Mouse (Mus musculus) heart, embryonic 13.5 days (tissue): ENCODE measurements at regions not wholly inside any gene's neighbourhood (a gene's known extent, or its start where the extent isn't known, plus 50 kb on each side); places are given as distances from the start of the nearest gene placed in this dataset.

Experiments
- ATAC-seq: fragments of 200-750 bp; cut with Nextera tagmentation; 2 replicates; pipeline ENCODE4 v1.8.0; 2017; ENCODE audit warnings: moderate TSS enrichment; ENCODE audit not compliant: insufficient number of reproducible peaks, low FRiP score, low TSS enrichment; ENCODE audit errors: extremely low read depth
- H3K27ac ChIP-seq: fragments of 300-500 bp; sonication (generic); replicated peaks from 2 replicates; pipeline ENCODE4 v1.5.1; 2015; ENCODE audit warnings: moderate library complexity, mild to moderate bottlenecking, inconsistent platforms
- H3K27me3 ChIP-seq: fragments of 300-500 bp; sonication (generic); replicated peaks from 2 replicates; pipeline ENCODE4 v1.6.1; 2015; ENCODE audit warnings: mild to moderate bottlenecking, inconsistent platforms
- H3K36me3 ChIP-seq: fragments of 300-500 bp; sonication (generic); 2 replicates; pipeline ENCODE4 v1.6.1; 2015; ENCODE audit warnings: mild to moderate bottlenecking, inconsistent platforms
- H3K4me1 ChIP-seq: fragments of 300-500 bp; sonication (generic); 2 replicates; pipeline ENCODE4 v1.6.1; 2015; ENCODE audit warnings: inconsistent platforms
- H3K4me2 ChIP-seq: fragments of 300-500 bp; sonication (generic); 2 replicates; pipeline ENCODE4 v1.6.1; 2015; ENCODE audit warnings: inconsistent platforms, mild to moderate bottlenecking, moderate library complexity
- H3K4me3 ChIP-seq: fragments of 300-500 bp; sonication (generic); 2 replicates; pipeline ENCODE4 v1.5.1; 2015; ENCODE audit warnings: moderate library complexity, mild to moderate bottlenecking, inconsistent platforms
- H3K9ac ChIP-seq: fragments of 300-500 bp; sonication (generic); 2 replicates; pipeline ENCODE4 v1.6.1; 2015; ENCODE audit warnings: inconsistent platforms, mild to moderate bottlenecking, moderate library complexity
- H3K9me3 ChIP-seq: fragments of 300-500 bp; sonication (generic); 2 replicates; pipeline ENCODE4 v1.6.1; 2016; ENCODE audit warnings: inconsistent platforms
- WGBS: fragments of 180-500 bp; shearing (Covaris S2); methylation state at CpG from one replicate; pipeline ENCODE4 v1.1.7; 2015; ENCODE audit warnings: mixed read lengths; 5-methylcytosine and 5-hydroxymethylcytosine counted together

- Histone ChIP-seq H3K4me1 (peaks cover 4% of the 10 kb centered on the region), H3K4me2 (no peak overlapping the region), H3K36me3 (no peaks in the 10 kb centered on the region), H3K9ac (no peak overlapping the region), H3K9me3 (no peaks in the 10 kb centered on the region), H3K27ac (no peak overlapping the region), H3K27me3 (no peaks in the 10 kb centered on the region), H3K4me3 (no peak overlapping the region)
- 69% methylated on average over 2 of the region's 2 CpGs for WGBS
- ATAC-seq, result no peak
Measured at GRCm38 (mm10) chr6:5565049-5565448, 68.9 kb upstream of the Pdk4 start.

- no peak for ATAC-seq
- H3K4me2 ChIP-seq, result no peak overlapping the region
- H3K4me3 ChIP-seq, result no peak overlapping the region
- no peaks in the 10 kb centered on the region for H3K27me3 ChIP-seq
- 63% methylated on average over 4 of the region's 4 CpGs for WGBS
- H3K9ac ChIP-seq, result no peak overlapping the region
- no peak overlapping the region for H3K27ac ChIP-seq
- H3K9me3 ChIP-seq, result no peaks in the 10 kb centered on the region
- H3K4me1 ChIP-seq, result no peaks in the 10 kb centered on the region
- H3K36me3 ChIP-seq, result no peaks in the 10 kb centered on the region
Measured at GRCm38 (mm10) chr6:5553703-5554394, 57.7 kb upstream of the Pdk4 start.

GRCm38 (mm10) chr6:5550067-5550466 is 54.0 kb upstream of the Pdk4 start:
- H3K4me3 ChIP-seq, result no peak overlapping the region
- no peak overlapping the region for H3K4me2 ChIP-seq
- H3K27ac ChIP-seq, result no peak overlapping the region
- ATAC-seq, result no peak
- H3K27me3 ChIP-seq, result no peaks in the 10 kb centered on the region
- no peaks in the 10 kb centered on the region for H3K4me1 ChIP-seq
- 79% methylated on average over 1 of the region's 1 CpGs for WGBS
- no peak overlapping the region for H3K9ac ChIP-seq
- no peaks in the 10 kb centered on the region for H3K36me3 ChIP-seq
- H3K9me3 ChIP-seq, result no peaks in the 10 kb centered on the region
